Mouse (Mus musculus): ENCODE measurements around the gene Plcd3. TPM values are rescaled to one million over a fixed set of nuclear protein-coding genes. Genes with fewer than 3 reads are reported as not detected.

Gene Plcd3
- 30.9 and 36.8 TPM in 2 replicates for polyA plus RNA-seq (2012; rRNA removed)

GRCm38 (mm10) chr11:103101481-103101865, at the start of gene Plcd3, which contains the start of gene Acbd4:
Gene Plcd3, minus strand, starts transcription at chr11:103101658.
Gene Acbd4, plus strand, starts transcription at chr11:103101682.
- DNase-seq (ENCODE audit: low spot score): peak; percentile 83

GRCm38 (mm10) chr11:103149771-103150170, 48.3 kb upstream of the Plcd3 start:
- no peak for DNase-seq (ENCODE audit: low spot score)

DNA sequence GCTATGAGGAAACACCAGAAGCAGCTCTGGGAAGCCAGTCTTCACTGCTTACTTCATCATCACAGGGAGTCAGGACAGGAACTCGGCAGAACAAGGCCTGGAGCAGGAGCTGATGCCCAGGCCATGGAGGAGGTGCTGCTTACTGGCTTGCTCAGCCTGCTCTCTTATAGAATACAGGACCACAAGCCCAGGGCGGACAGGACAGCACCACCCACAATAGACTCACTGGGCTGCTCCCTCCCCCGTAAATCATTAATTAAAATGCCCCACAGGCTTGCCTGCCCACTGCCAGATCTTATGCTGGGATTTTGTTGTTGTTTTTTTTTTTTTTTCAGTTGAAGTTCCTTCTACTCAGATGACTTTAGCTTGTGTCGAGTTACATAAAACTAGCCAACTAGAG, 46.3 kb upstream of the Plcd3 start:
- no peak for DNase-seq (ENCODE audit: low spot score)

DNA sequence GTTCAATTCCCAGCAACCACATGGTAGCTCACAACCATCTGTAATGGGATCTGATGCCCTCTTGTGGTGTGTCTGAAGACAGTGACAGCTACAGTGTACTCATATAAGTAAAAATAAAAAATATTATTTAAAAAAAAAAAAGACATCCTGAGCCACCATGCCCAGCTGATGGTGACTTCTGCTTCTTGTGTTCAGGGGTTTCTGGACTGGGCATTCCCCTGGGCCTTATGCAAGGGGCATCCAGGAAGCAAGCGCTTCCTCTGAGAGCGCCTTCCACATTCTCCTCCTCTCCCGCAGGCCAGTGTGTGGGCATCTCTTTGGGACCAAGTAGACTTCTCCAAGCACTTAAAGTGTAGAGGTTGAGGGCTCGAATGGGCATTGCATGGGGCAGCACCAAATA, 44.9 kb upstream of the Plcd3 start:
- no peak for DNase-seq (ENCODE audit: low spot score)

DNA sequence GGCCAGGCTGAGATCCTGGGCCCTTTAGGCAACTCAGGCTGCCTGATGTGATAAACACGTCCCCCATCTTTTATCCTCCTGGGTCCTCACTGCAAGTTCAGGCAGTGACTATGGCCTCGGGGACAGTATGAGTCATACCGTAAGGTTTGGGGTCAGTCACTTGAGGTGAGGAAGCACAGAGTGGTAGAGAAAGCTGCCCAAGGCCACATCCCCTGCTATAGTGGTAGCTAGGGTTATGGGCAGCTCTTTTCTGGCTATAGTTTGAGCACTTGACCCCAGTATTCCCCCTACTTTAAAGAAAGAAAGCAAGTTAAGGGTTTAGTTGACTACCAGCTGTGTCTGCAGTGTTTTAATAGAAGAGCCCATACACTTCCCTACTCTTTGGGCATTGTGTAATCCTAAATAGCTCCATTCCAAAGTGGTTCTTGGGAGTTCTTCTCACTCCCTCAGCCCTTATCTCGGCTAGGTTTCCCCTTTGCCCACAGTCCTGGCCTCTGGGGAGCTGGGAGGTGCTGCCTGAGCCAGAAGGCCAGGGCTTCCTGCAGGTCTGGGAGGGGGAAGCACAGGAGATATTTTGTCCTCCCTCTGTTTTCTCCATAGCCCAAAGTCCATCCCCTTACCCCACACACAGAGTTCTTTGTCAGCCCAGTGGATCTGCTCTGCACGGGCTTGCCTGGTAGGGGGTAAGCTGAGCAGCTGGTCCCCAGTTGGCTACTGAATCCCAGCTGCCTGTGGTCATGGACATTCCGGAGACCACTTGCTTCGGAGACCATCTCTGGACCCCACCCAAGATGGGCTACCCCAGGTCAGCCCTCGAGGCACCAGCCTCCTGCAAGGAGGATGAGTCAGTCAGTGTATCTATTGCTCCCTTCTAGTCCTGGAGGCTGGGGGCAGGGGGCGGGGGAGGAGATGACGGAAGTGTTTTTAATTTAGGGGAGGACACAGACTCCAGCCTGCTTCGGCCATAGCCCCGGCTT, 43.1 kb upstream of the Plcd3 start:
- no peak for DNase-seq (ENCODE audit: low spot score)

- DNase-seq (ENCODE audit: low spot score): no peak
Observed at GRCm38 (mm10) chr11:103142441-103143182, 41.2 kb upstream of the Plcd3 start.

- no peak for DNase-seq (ENCODE audit: low spot score)
Observed at GRCm38 (mm10) chr11:103141944-103142255, 40.4 kb upstream of the Plcd3 start.

GRCm38 (mm10) chr11:103141101-103141943, 39.9 kb upstream of the Plcd3 start:
- peak; percentile 51 for DNase-seq (ENCODE audit: low spot score)

GRCm38 (mm10) chr11:103140763-103141100, 39.3 kb upstream of the Plcd3 start:
- no peak for DNase-seq (ENCODE audit: low spot score)

GRCm38 (mm10) chr11:103139951-103140762, 38.7 kb upstream of the Plcd3 start:
- no peak for DNase-seq (ENCODE audit: low spot score)

DNA sequence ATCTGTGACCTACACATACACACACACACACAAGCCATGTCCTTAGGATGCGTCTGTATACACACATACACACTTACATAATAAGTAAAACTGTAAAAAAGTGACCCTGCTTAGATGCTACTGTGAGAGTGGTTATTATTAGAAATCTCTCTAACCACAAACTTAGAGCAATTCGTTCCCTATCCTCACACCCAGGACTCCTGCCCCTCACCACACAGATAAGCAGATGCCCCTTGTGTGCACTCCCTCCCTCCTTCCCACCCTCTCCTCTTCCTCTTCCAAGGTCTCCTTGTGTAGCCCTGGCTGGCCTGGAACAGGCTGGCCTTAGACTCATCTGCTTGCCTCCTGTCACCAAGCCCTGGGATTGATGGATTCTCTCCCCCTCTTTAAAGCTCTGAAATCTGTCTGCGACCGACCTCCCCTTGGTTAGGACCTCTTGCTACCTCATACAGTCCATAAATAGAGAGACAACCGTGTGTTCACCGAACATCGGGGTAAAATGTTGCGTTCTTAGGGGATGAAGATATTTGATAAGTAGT, 34.6 kb upstream of the Plcd3 start:
- DNase-seq (ENCODE audit: low spot score): no peak

DNA sequence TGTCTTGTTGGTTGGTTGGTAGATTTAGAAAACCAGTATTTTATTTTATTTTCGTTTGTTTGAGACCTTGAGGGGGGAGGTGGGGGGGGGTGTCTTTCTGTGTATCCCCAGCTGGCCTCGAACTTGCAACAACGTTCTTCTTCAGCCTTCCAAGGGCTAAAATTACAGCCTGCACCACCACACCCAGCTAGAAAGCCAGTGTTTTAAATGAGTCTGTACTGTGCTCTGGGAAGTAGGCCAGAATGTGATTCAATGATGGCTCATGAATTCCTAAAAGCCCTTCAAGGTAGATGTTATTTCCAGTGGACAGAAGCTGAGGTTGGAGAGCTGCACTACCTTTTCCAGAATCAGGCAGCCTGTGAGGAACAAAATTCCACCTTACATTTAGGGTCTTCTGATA, 32.8 kb upstream of the Plcd3 start:
- no peak for DNase-seq (ENCODE audit: low spot score)

DNA sequence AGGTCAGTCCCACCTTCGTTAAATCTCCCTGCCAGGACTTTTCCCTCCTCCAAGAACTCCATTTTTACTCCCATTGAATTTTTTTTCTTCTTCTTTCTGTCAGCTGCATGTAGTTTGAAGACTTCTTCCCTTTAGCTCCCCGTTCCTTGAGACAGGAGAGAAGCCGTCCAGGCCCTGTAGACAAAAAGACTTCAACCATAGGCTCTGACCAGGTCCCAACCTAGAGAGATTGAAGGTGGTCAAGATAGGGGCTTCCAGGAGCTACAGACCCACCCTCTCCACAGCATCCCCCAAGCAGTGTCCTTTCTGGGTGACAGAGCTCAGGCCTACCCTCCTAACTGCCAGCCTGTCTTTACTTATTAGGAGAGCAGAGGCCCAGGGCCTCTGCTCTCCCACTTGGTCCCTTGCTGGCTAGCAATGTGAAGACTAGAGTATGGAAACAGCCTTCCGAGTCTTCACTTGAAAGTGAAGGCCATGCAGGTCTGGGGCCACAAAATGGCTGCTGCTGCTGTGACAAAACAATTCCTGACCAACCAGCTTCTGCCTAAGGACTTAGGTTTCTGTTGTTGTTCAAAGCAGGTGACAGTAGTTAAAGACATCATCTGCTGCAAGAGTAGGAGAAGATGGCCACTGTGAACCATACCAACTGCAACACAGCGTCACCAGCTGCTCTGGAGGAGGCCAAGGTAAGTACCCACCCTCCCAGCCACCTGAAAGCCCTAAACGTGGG, 32.2 kb upstream of the Plcd3 start:
- DNase-seq (ENCODE audit: low spot score): no peak

GRCm38 (mm10) chr11:103132576-103133455, 31.4 kb upstream of the Plcd3 start:
- DNase-seq (ENCODE audit: low spot score): peak; percentile 99

- DNase-seq (ENCODE audit: low spot score): peak; percentile 72
Observed at GRCm38 (mm10) chr11:103131701-103132575, 30.5 kb upstream of the Plcd3 start, which contains the start of gene Hexim2. Gene Hexim2, plus strand, starts transcription at chr11:103132429.

GRCm38 (mm10) chr11:103120315-103120714, 18.9 kb upstream of the Plcd3 start:
- DNase-seq (ENCODE audit: low spot score): no peak

GRCm38 (mm10) chr11:103119609-103120008, 18.2 kb upstream of the Plcd3 start:
- DNase-seq (ENCODE audit: low spot score): no peak

DNA sequence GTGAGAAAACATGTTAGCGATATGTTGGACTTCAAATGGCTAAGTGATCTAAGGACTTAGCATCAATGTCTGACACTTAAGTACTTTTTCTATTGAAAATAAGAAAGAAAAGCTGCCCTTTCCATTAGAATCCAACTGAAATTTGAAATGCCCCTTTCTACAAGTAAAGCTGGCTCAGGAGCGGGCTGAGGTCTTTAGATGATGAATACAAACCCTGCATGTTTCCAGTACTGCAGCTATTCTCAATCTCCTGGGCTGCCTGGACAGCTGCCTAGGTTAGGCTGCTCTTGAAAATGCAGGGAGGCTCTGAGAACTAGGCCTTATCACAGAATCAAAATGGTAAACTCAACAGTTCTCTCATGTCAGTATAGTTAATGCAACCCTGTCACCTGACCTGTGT, 17.4 kb upstream of the Plcd3 start:
- no peak for DNase-seq (ENCODE audit: low spot score)

Data from urinary bladder, adult 2 months (tissue).